Mouse (Mus musculus): Measurements from ENCODE around the gene Kcnn1. TPM values are rescaled to one million over a fixed set of nuclear protein-coding genes. Genes with fewer than 3 reads are reported as not detected.
"Not testable (repeated sequence)": the region's sequence is repeated elsewhere in the genome, so short reads cannot be mapped to it uniquely, and the experiment has no call there.

The Kcnn1 gene
- polyA plus RNA-seq, 1 experiment from 2014 or later: 7.3 TPM

GRCm38 (mm10) chr8:70902211-70902610, 39.2 kb upstream of the Kcnn1 start:
- no peak overlapping the region for H3K9ac ChIP-seq (ENCODE audit: low read length)
- no peaks in the 10 kb centered on the region for H3K27me3 ChIP-seq (replicated peaks; ENCODE audit: control insufficient read depth, insufficient read depth, low read length)
- H3K4me2 ChIP-seq (ENCODE audit: low read length): no peak overlapping the region
- ATAC-seq: no peak
- no peaks in the 10 kb centered on the region for H3K9me3 ChIP-seq (replicated peaks; ENCODE audit: control insufficient read depth, low read length)
- H3K4me1 ChIP-seq (ENCODE audit: control insufficient read depth, insufficient read depth, low read length): peaks cover 13% of the 10 kb centered on the region
- H3K36me3 ChIP-seq (ENCODE audit: control insufficient read depth, insufficient read depth, low read length): no peaks in the 10 kb centered on the region
- no peak for DNase-seq (ENCODE audit: low spot score)
- H3K27ac ChIP-seq (ENCODE audit: low read depth, low read length): no peak overlapping the region
- WGBS: 29% methylated on average over 5 of the region's 5 CpGs
- no peak overlapping the region for H3K4me3 ChIP-seq (ENCODE audit: low read depth, low read length)

DNA sequence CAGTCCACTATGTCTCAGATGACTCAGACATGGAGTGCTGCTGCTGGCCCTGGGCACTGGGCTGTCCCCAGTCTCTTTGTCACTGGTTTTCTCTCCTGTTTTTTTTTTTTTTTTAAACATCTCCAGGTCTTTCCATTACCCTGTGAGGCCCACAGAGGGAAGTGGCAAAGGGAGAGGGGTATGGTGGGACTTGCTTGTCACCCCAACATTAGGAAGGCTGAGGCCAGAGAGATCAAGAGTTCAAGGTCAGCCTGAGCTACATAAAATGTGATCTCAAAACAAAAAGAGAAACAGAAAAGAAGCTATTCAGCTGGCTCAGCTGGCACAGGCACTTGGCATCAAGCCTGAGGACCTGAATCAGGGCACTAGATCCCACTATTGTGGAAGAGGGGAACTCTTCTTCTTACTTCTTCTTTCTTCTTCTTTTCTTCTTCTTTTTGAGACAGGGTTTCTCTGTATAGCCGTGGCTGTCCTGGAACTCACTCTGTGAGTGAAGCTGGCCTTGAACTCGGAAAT, 37.9 kb upstream of the Kcnn1 start:
- Histone ChIP-seq H3K9ac (ENCODE audit: low read length) (no peak overlapping the region), H3K4me1 (ENCODE audit: control insufficient read depth, insufficient read depth, low read length) (peaks cover 12% of the 10 kb centered on the region), H3K4me2 (ENCODE audit: low read length) (no peak overlapping the region), H3K4me3 (ENCODE audit: low read depth, low read length) (no peak overlapping the region), H3K9me3 (replicated peaks; ENCODE audit: control insufficient read depth, low read length) (no peaks in the 10 kb centered on the region), H3K36me3 (ENCODE audit: control insufficient read depth, insufficient read depth, low read length) (peaks cover 4% of the 10 kb centered on the region; the same call in 1 of the 2 replicates), H3K27me3 (replicated peaks; ENCODE audit: control insufficient read depth, insufficient read depth, low read length) (no peaks in the 10 kb centered on the region), H3K27ac (ENCODE audit: low read depth, low read length) (no peak overlapping the region)
- ATAC-seq: no peak
- whole genome bisulfite sequencing: 85% methylated on average over 2 of the region's 2 CpGs
- DNase-seq (ENCODE audit: low spot score): no peak

DNA sequence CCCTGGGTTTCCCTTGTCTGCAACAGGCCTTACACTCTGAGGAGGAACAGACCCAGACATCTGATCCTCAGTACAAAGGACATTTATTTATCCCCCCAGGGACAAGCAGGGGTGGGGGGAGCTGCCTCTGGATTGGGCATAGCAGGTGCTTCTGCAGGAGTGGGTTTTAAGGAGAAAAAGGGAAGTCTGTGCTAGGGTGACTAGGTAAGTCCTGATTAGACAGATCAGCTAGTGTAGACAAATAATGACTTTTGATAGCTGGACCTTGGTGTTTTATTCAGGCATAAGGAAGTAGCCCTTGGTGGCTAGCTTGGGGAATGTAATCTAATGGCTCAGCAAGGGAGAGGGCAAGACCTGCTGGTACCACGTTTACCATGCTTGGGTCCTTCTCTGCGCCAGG, 36.2 kb upstream of the Kcnn1 start:
- no peak overlapping the region for H3K27ac ChIP-seq (ENCODE audit: low read depth, low read length)

GRCm38 (mm10) chr8:70898661-70899198, 35.7 kb upstream of the Kcnn1 start:
- WGBS: 63% methylated on average over 2 of the region's 2 CpGs
- peaks cover under 1% of the 10 kb centered on the region; the same call in 1 of the 2 replicates for H3K27me3 ChIP-seq (replicated peaks; ENCODE audit: control insufficient read depth, insufficient read depth, low read length)
- H3K4me1 ChIP-seq (ENCODE audit: control insufficient read depth, insufficient read depth, low read length): peaks cover 8% of the 10 kb centered on the region
- peak overlapping the region; percentile 82; the same call in 1 of the 2 replicates for H3K4me3 ChIP-seq (ENCODE audit: low read depth, low read length)
- no peak for DNase-seq (ENCODE audit: low spot score)
- peak overlapping the region; percentile 90; the same call in 1 of the 2 replicates for H3K4me2 ChIP-seq (ENCODE audit: low read length)
- no peaks in the 10 kb centered on the region for H3K9me3 ChIP-seq (replicated peaks; ENCODE audit: control insufficient read depth, low read length)
- 0 out of 2 replicates have a peak overlapping the region, but pooled peaks have one; percentile 33 for H3K27ac ChIP-seq (ENCODE audit: low read depth, low read length)
- ATAC-seq: no peak
- H3K36me3 ChIP-seq (ENCODE audit: control insufficient read depth, insufficient read depth, low read length): peaks cover 25% of the 10 kb centered on the region
- peak overlapping the region; percentile 52; the same call in 1 of the 2 replicates for H3K9ac ChIP-seq (ENCODE audit: low read length)

More for the DNA sequence above, 36.2 kb upstream of the Kcnn1 start:
- Histone ChIP-seq H3K4me2 (ENCODE audit: low read length) (no peak overlapping the region), H3K4me3 (ENCODE audit: low read depth, low read length) (no peak overlapping the region), H3K27me3 (replicated peaks; ENCODE audit: control insufficient read depth, insufficient read depth, low read length) (no peaks in the 10 kb centered on the region), H3K9ac (ENCODE audit: low read length) (no peak overlapping the region), H3K4me1 (ENCODE audit: control insufficient read depth, insufficient read depth, low read length) (peaks cover 8% of the 10 kb centered on the region), H3K36me3 (ENCODE audit: control insufficient read depth, insufficient read depth, low read length) (peaks cover 21% of the 10 kb centered on the region), H3K9me3 (replicated peaks; ENCODE audit: control insufficient read depth, low read length) (no peaks in the 10 kb centered on the region)
- ATAC-seq (no peak), DNase-seq (ENCODE audit: low spot score) (no peak)
- WGBS: 78% methylated on average over 2 of the region's 2 CpGs

- WGBS: under 1% methylated on average over 20 of the region's 20 CpGs
Observed at GRCm38 (mm10) chr8:70897681-70898413, 34.8 kb upstream of the Kcnn1 start.

GRCm38 (mm10) chr8:70897021-70897680, 34.1 kb upstream of the Kcnn1 start, which contains the start of gene Rpl18a:
TSS of gene Rpl18a (minus strand) at chr8:70897412.
- Histone ChIP-seq H3K9ac (ENCODE audit: low read length) (peak within 1 kb of the TSS; percentile 88), H3K27me3 (replicated peaks; ENCODE audit: control insufficient read depth, insufficient read depth, low read length) (peaks cover 16% of the 10 kb centered on the region), H3K36me3 (ENCODE audit: control insufficient read depth, insufficient read depth, low read length) (peaks cover 35% of the 10 kb centered on the region), H3K27ac (ENCODE audit: low read depth, low read length) (peak within 1 kb of the TSS; percentile 49), H3K4me3 (ENCODE audit: low read depth, low read length) (peak within 1 kb of the TSS; percentile 82), H3K4me2 (ENCODE audit: low read length) (peak within 1 kb of the TSS; percentile 93), H3K9me3 (replicated peaks; ENCODE audit: control insufficient read depth, low read length) (no peaks in the 10 kb centered on the region), H3K4me1 (ENCODE audit: control insufficient read depth, insufficient read depth, low read length) (peaks cover 10% of the 10 kb centered on the region)
- ATAC-seq: peak; percentile 98
- DNase-seq (ENCODE audit: low spot score): peak; percentile 100
- under 1% methylated on average over 59 of the region's 60 CpGs for WGBS

More at GRCm38 (mm10) chr8:70897681-70898413, 34.8 kb upstream of the Kcnn1 start:
- H3K9ac ChIP-seq (ENCODE audit: low read length): peak overlapping the region; percentile 75
- peaks cover 8% of the 10 kb centered on the region for H3K4me1 ChIP-seq (ENCODE audit: control insufficient read depth, insufficient read depth, low read length)
- ATAC-seq (peak; percentile 56), DNase-seq (ENCODE audit: low spot score) (peak; percentile 88)
- H3K27me3 ChIP-seq (replicated peaks; ENCODE audit: control insufficient read depth, insufficient read depth, low read length): peaks cover 9% of the 10 kb centered on the region
- H3K36me3 ChIP-seq (ENCODE audit: control insufficient read depth, insufficient read depth, low read length): peaks cover 34% of the 10 kb centered on the region
- H3K27ac ChIP-seq (ENCODE audit: low read depth, low read length): peak overlapping the region; percentile 49
- peak overlapping the region; percentile 90 for H3K4me2 ChIP-seq (ENCODE audit: low read length)
- H3K4me3 ChIP-seq (ENCODE audit: low read depth, low read length): peak overlapping the region; percentile 82
- no peaks in the 10 kb centered on the region for H3K9me3 ChIP-seq (replicated peaks; ENCODE audit: control insufficient read depth, low read length)

- ATAC-seq (no peak), DNase-seq (ENCODE audit: low spot score) (no peak)
- H3K4me1 ChIP-seq (ENCODE audit: control insufficient read depth, insufficient read depth, low read length): peaks cover 10% of the 10 kb centered on the region
- peaks cover 23% of the 10 kb centered on the region for H3K27me3 ChIP-seq (replicated peaks; ENCODE audit: control insufficient read depth, insufficient read depth, low read length)
- no peaks in the 10 kb centered on the region for H3K9me3 ChIP-seq (replicated peaks; ENCODE audit: control insufficient read depth, low read length)
- H3K4me3 ChIP-seq (ENCODE audit: low read depth, low read length): peak overlapping the region; percentile 82
- H3K36me3 ChIP-seq (ENCODE audit: control insufficient read depth, insufficient read depth, low read length): peaks cover 35% of the 10 kb centered on the region
- 4% methylated on average over 25 of the region's 25 CpGs for WGBS
- peak overlapping the region; percentile 18; the same call in 1 of the 2 replicates for H3K27ac ChIP-seq (ENCODE audit: low read depth, low read length)
- peak overlapping the region; percentile 93 for H3K4me2 ChIP-seq (ENCODE audit: low read length)
- H3K9ac ChIP-seq (ENCODE audit: low read length): peak overlapping the region; percentile 88
Observed at GRCm38 (mm10) chr8:70896316-70897020, 33.4 kb upstream of the Kcnn1 start.

DNA sequence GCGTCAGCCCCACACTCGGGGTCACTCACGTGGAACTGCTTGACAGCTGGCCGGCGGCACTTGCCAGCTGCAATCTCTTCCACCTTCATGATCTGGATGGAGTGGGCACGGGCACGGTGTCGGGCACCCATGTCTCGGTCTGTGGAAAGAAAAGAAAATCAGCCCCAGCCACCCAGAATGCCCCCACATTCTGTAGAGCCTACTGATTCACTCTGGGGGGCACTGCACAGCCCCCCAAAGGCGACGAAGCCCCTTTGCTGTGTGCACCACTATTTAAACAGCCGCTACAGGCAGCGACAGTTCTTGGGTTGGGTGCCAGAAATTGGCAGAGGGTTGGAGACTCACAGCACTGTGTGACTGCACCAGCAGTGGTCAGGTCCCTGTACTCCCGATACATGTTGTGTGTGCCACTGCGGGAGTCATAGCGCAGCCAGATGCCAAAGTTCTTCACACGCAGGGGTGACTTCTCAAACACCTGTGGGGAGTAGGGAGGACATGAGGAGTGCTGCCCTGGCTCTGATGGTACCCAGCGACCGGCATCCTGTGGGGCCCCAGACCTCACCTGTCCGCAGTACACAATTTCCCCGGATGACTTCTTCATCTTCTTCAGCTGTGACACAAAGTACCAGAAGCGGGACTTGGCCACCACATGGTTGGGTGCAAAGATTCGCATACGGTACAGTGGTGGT, 32.7 kb upstream of the Kcnn1 start:
- Histone ChIP-seq H3K9ac (ENCODE audit: low read length) (peak overlapping the region; percentile 88; the same call in 1 of the 2 replicates), H3K36me3 (ENCODE audit: control insufficient read depth, insufficient read depth, low read length) (peaks cover 35% of the 10 kb centered on the region), H3K27me3 (replicated peaks; ENCODE audit: control insufficient read depth, insufficient read depth, low read length) (peaks cover 31% of the 10 kb centered on the region), H3K4me2 (ENCODE audit: low read length) (peak overlapping the region; percentile 93), H3K4me3 (ENCODE audit: low read depth, low read length) (peak overlapping the region; percentile 82; the same call in 1 of the 2 replicates), H3K4me1 (ENCODE audit: control insufficient read depth, insufficient read depth, low read length) (peaks cover 10% of the 10 kb centered on the region)
- not testable (repeated sequence) for DNase-seq (ENCODE audit: low spot score); H3K27ac ChIP-seq (ENCODE audit: low read depth, low read length); ATAC-seq; H3K9me3 ChIP-seq (replicated peaks; ENCODE audit: control insufficient read depth, low read length)
- 83% methylated on average over 23 of the region's 24 CpGs for WGBS
